Mouse (Mus musculus): ENCODE measurements around the gene Fkbp4. TPM values are rescaled to one million over a fixed set of nuclear protein-coding genes. Genes with fewer than 3 reads are reported as not detected.

The Fkbp4 gene
- polyA plus RNA-seq, 1 experiment from 2014 or later: 450 TPM

GRCm38 (mm10) chr6:128437288-128437687 is 1.2 kb downstream of the Fkbp4 start:
- Histone ChIP-seq H3K36me3 (ENCODE audit: insufficient read depth) (peaks cover 44% of the 10 kb centered on the region), H3K4me2 (peak overlapping the region; percentile 66), H3K9me3 (ENCODE audit: low read depth, low read length) (no peaks in the 10 kb centered on the region), H3K27me3 (ENCODE audit: insufficient read depth, low read length) (no peaks in the 10 kb centered on the region), H3K27ac (ENCODE audit: low read depth) (peak overlapping the region; percentile 97), H3K4me3 (ENCODE audit: low read depth, low read length) (peak overlapping the region; percentile 98), H3K9ac (peak overlapping the region; percentile 94), H3K4me1 (ENCODE audit: insufficient read depth) (no peaks in the 10 kb centered on the region; the same call in 1 of the 2 replicates)
- 1% methylated on average over 10 of the region's 10 CpGs for whole genome bisulfite sequencing
- DNase-seq (no peak), ATAC-seq (ENCODE audit: insufficient read depth) (no peak)
- no peak for TF ChIP-seq CTCF (IDR thresholded peaks at IDR 0.05; ENCODE audit: low read depth)

- Histone ChIP-seq H3K4me2 (peak overlapping the region; percentile 66), H3K9ac (peak overlapping the region; percentile 94), H3K36me3 (ENCODE audit: insufficient read depth) (peaks cover 52% of the 10 kb centered on the region), H3K4me1 (ENCODE audit: insufficient read depth) (no peaks in the 10 kb centered on the region; the same call in 1 of the 2 replicates), H3K27ac (ENCODE audit: low read depth) (no peak overlapping the region), H3K4me3 (ENCODE audit: low read depth, low read length) (peak overlapping the region; percentile 98), H3K9me3 (ENCODE audit: low read depth, low read length) (no peaks in the 10 kb centered on the region), H3K27me3 (ENCODE audit: insufficient read depth, low read length) (no peaks in the 10 kb centered on the region)
- ATAC-seq (ENCODE audit: insufficient read depth): no peak
- 84% methylated on average over 8 of the region's 8 CpGs for WGBS
- no peak for TF ChIP-seq CTCF (IDR thresholded peaks at IDR 0.05; ENCODE audit: low read depth)
- DNase-seq: no peak
Observed at GRCm38 (mm10) chr6:128436356-128437005, 2.0 kb downstream of the Fkbp4 start.

- no peak overlapping the region for H3K4me2 ChIP-seq
- WGBS: 59% methylated on average over 5 of the region's 5 CpGs
- TF ChIP-seq CTCF (IDR thresholded peaks at IDR 0.05; ENCODE audit: low read depth): no peak
- H3K9me3 ChIP-seq (ENCODE audit: low read depth, low read length): no peaks in the 10 kb centered on the region
- no peak overlapping the region for H3K27ac ChIP-seq (ENCODE audit: low read depth)
- H3K4me3 ChIP-seq (ENCODE audit: low read depth, low read length): no peak overlapping the region
- H3K4me1 ChIP-seq (ENCODE audit: insufficient read depth): no peaks in the 10 kb centered on the region; the same call in 1 of the 2 replicates
- no peaks in the 10 kb centered on the region for H3K27me3 ChIP-seq (ENCODE audit: insufficient read depth, low read length)
- H3K9ac ChIP-seq: no peak overlapping the region
- ATAC-seq (ENCODE audit: insufficient read depth) (no peak), DNase-seq (peak; percentile 79)
- peaks cover 60% of the 10 kb centered on the region for H3K36me3 ChIP-seq (ENCODE audit: insufficient read depth)
Observed at GRCm38 (mm10) chr6:128435474-128435873, 3.0 kb downstream of the Fkbp4 start.

GRCm38 (mm10) chr6:128433566-128433965 is 4.9 kb downstream of the Fkbp4 start:
- DNase-seq (no peak), ATAC-seq (ENCODE audit: insufficient read depth) (no peak)
- H3K36me3 ChIP-seq (ENCODE audit: insufficient read depth): peaks cover 76% of the 10 kb centered on the region
- H3K9ac ChIP-seq: no peak overlapping the region
- no peaks in the 10 kb centered on the region for H3K9me3 ChIP-seq (ENCODE audit: low read depth, low read length)
- no peaks in the 10 kb centered on the region for H3K4me1 ChIP-seq (ENCODE audit: insufficient read depth)
- H3K27ac ChIP-seq (ENCODE audit: low read depth): no peak overlapping the region
- H3K4me2 ChIP-seq: no peak overlapping the region
- no peak overlapping the region for H3K4me3 ChIP-seq (ENCODE audit: low read depth, low read length)
- H3K27me3 ChIP-seq (ENCODE audit: insufficient read depth, low read length): no peaks in the 10 kb centered on the region
- no peak for TF ChIP-seq CTCF (IDR thresholded peaks at IDR 0.05; ENCODE audit: low read depth)
- WGBS: 89% methylated on average over 13 of the region's 13 CpGs

GRCm38 (mm10) chr6:128432356-128432915 is 6.0 kb downstream of the Fkbp4 start:
- Histone ChIP-seq H3K4me3 (ENCODE audit: low read depth, low read length) (no peak overlapping the region), H3K36me3 (ENCODE audit: insufficient read depth) (peaks cover 82% of the 10 kb centered on the region), H3K27me3 (ENCODE audit: insufficient read depth, low read length) (no peaks in the 10 kb centered on the region), H3K9ac (no peak overlapping the region), H3K27ac (ENCODE audit: low read depth) (no peak overlapping the region), H3K9me3 (ENCODE audit: low read depth, low read length) (no peaks in the 10 kb centered on the region), H3K4me2 (no peak overlapping the region), H3K4me1 (ENCODE audit: insufficient read depth) (no peaks in the 10 kb centered on the region)
- no peak for DNase-seq
- 79% methylated on average over 13 of the region's 13 CpGs for WGBS
- no peak for TF ChIP-seq CTCF (IDR thresholded peaks at IDR 0.05; ENCODE audit: low read depth)
- ATAC-seq (ENCODE audit: insufficient read depth): no peak

GRCm38 (mm10) chr6:128429826-128430225 is 8.7 kb downstream of the Fkbp4 start:
- no peak for ATAC-seq (ENCODE audit: insufficient read depth)
- 84% methylated on average over 6 of the region's 6 CpGs for WGBS

GRCm38 (mm10) chr6:128429300-128429699 is 9.2 kb downstream of the Fkbp4 start:
- H3K4me3 ChIP-seq (ENCODE audit: low read depth, low read length): no peak overlapping the region
- 91% methylated on average over 2 of the region's 2 CpGs for WGBS
- no peak overlapping the region for H3K4me2 ChIP-seq
- no peaks in the 10 kb centered on the region for H3K9me3 ChIP-seq (ENCODE audit: low read depth, low read length)
- no peaks in the 10 kb centered on the region for H3K4me1 ChIP-seq (ENCODE audit: insufficient read depth)
- no peaks in the 10 kb centered on the region for H3K27me3 ChIP-seq (ENCODE audit: insufficient read depth, low read length)
- no peak for ATAC-seq (ENCODE audit: insufficient read depth)
- H3K27ac ChIP-seq (ENCODE audit: low read depth): no peak overlapping the region
- H3K9ac ChIP-seq: no peak overlapping the region
- no peak for DNase-seq
- H3K36me3 ChIP-seq (ENCODE audit: insufficient read depth): peaks cover 59% of the 10 kb centered on the region
- no peak for TF ChIP-seq CTCF (IDR thresholded peaks at IDR 0.05; ENCODE audit: low read depth)

More at GRCm38 (mm10) chr6:128429826-128430225, 8.7 kb downstream of the Fkbp4 start:
- no peak overlapping the region for H3K4me3 ChIP-seq (ENCODE audit: low read depth, low read length)
- no peak overlapping the region for H3K9ac ChIP-seq
- TF ChIP-seq CTCF (IDR thresholded peaks at IDR 0.05; ENCODE audit: low read depth): no peak
- peaks cover 64% of the 10 kb centered on the region for H3K36me3 ChIP-seq (ENCODE audit: insufficient read depth)
- no peak for DNase-seq
- H3K4me1 ChIP-seq (ENCODE audit: insufficient read depth): no peaks in the 10 kb centered on the region
- H3K4me2 ChIP-seq: no peak overlapping the region
- no peak overlapping the region for H3K27ac ChIP-seq (ENCODE audit: low read depth)
- H3K9me3 ChIP-seq (ENCODE audit: low read depth, low read length): no peaks in the 10 kb centered on the region
- H3K27me3 ChIP-seq (ENCODE audit: insufficient read depth, low read length): no peaks in the 10 kb centered on the region

All from lung, embryonic 14.5 days (tissue).